Mouse (Mus musculus) olfactory bulb, adult 2 months (tissue): ENCODE results near the gene Dpp6.

Experiments used
- CTCF ChIP-seq: fragments of 200-500 bp; IDR thresholded peaks from 2 replicates; pipeline ENCODE4 v1.5.1; 2012; ENCODE audit warnings: low read depth, mild to moderate bottlenecking, low read length, moderate library complexity; ENCODE audit not compliant: insufficient read depth
- POLR2A ChIP-seq: fragments of 200-500 bp; IDR thresholded peaks from 2 replicates; pipeline ENCODE4 v1.6.1; 2012; ENCODE audit warnings: mild to moderate bottlenecking, low read depth, low read length, moderate library complexity; ENCODE audit not compliant: insufficient read depth

DNA sequence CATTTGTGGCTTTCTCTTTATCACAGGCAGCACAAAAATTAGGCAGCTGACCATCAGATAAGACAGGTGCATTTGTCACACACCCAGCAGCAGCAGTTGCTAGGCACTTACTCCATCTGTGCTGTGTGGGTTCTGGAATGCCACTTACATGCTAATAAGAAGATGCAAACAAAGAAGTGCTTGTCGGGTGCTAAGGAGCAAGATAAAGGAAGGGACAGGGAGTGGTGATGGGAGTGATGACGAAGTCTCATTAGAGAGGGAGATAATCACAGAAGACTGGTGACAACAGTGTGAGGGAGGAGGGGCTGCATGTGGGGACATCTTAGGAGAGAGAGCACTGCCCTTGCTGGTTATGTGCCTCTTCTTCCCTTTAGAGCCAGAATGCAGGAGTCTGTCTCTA, 174.6 kb downstream of the Dpp6 start:
- TF ChIP-seq CTCF: no peak
- TF ChIP-seq POLR2A: no peak
